16 mouse cellular contexts compared by ENCODE assay signal in the genomic region with DNA sequence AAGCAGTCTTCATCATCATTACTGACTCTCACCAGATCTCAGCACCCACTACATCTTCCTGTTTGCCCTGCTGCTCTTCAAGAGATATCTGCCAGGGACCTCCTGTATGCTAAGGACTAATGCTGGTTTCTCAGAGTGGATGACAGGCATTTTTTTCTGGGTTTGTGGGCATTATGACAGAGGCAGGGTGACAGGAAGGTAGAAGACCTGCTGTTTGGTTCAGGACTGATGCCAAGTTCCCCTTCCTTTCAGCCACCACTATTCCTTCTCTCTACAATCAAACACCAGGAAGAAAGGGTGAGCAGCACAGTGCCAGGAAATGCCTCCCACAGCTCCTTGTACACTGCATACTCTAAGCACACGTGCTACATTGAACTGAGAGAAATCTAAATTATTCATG.
DNase-seq lines count a peak whose midpoint lies in the region; ATAC-seq and TF ChIP-seq lines count a peak whose summit lies in the region.
"Had no signal": no experiment of that assay in that cellular context is flagged by ENCODE, and none has a peak within 500 bp of the region (broad histone marks: within the 10 kb centered on the region; RNA-seq: fewer than 3 reads in every experiment).

No protein-coding gene starts in this region.

- no peak overlapping the region for H3K4me3 ChIP-seq in hindbrain, embryonic 14.5 days (replicated peaks; ENCODE audit: low read length)
- H3K4me3 ChIP-seq in hindbrain, embryonic 13.5 days: no peak overlapping the region
- no peak overlapping the region for H3K4me3 ChIP-seq in bone marrow macrophage, adult 2 months (ENCODE audit: insufficient read depth, low read length)
- no peak overlapping the region for H3K4me3 ChIP-seq in stomach, postnatal 0 days (ENCODE audit: low read depth, low read length)
- H3K4me3 ChIP-seq: gastrocnemius, adult 2 months; limb, embryonic 15.5 days; stomach, embryonic 15.5 days had no signal

- whole genome bisulfite sequencing in hindbrain, embryonic 14.5 days: 52% methylated on average over 1 of the region's 1 CpGs
- 54% methylated on average over 1 of the region's 1 CpGs for WGBS in hindbrain, embryonic 13.5 days
- 30% methylated on average over 1 of the region's 1 CpGs for WGBS in stomach, postnatal 0 days

- TF ChIP-seq CTCF in bone marrow macrophage, adult 2 months (IDR thresholded peaks at IDR 0.05; ENCODE audit: low read depth, low read length): no peak
- no peak for TF ChIP-seq CTCF in stomach, postnatal 0 days (IDR thresholded peaks at IDR 0.05; ENCODE audit: low read depth)

- TF ChIP-seq EP300 in stomach, postnatal 0 days (optimal IDR thresholded peaks at IDR 0.05): no peak

- peak overlapping the region; percentile 38; the same call in 1 of the 2 replicates for H3K27ac ChIP-seq in hindbrain, embryonic 14.5 days
- no peak overlapping the region; the same call in 1 of the 2 replicates for H3K27ac ChIP-seq in hindbrain, embryonic 13.5 days
- 0 out of 2 replicates have a peak overlapping the region, but pooled peaks have one; percentile 0 for H3K27ac ChIP-seq in bone marrow macrophage, adult 2 months (ENCODE audit: insufficient read depth, low read depth, low read length)
- no peak overlapping the region for H3K27ac ChIP-seq in stomach, postnatal 0 days (replicated peaks)
- H3K27ac ChIP-seq: gastrocnemius, adult 2 months; limb, embryonic 15.5 days; stomach, embryonic 15.5 days had no signal

- peaks cover 6% of the 10 kb centered on the region; the same call in 1 of the 2 replicates for H3K4me1 ChIP-seq in hindbrain, embryonic 14.5 days (replicated peaks; ENCODE audit: control insufficient read depth, insufficient read depth, low read length)
- peaks cover 27% of the 10 kb centered on the region for H3K4me1 ChIP-seq in hindbrain, embryonic 13.5 days (replicated peaks)
- H3K4me1 ChIP-seq in bone marrow macrophage, adult 2 months (ENCODE audit: control insufficient read depth, insufficient read depth, low read length): peaks cover 39% of the 10 kb centered on the region
- H3K4me1 ChIP-seq in stomach, postnatal 0 days (replicated peaks; ENCODE audit: control insufficient read depth, insufficient read depth): no peaks in the 10 kb centered on the region

- TF ChIP-seq POLR2A in bone marrow macrophage, adult 2 months (IDR thresholded peaks at IDR 0.05; ENCODE audit: borderline replicate concordance, low read depth, low read length): no peak

- no peak overlapping the region for H3K9ac ChIP-seq in hindbrain, embryonic 14.5 days
- no peak overlapping the region for H3K9ac ChIP-seq in hindbrain, embryonic 13.5 days
- H3K9ac ChIP-seq in stomach, postnatal 0 days (ENCODE audit: low read length): no peak overlapping the region
- H3K9ac ChIP-seq: limb, embryonic 15.5 days; stomach, embryonic 15.5 days had no signal

- no peaks in the 10 kb centered on the region for H3K36me3 ChIP-seq in hindbrain, embryonic 14.5 days (replicated peaks; ENCODE audit: control insufficient read depth, insufficient read depth)
- no peaks in the 10 kb centered on the region for H3K36me3 ChIP-seq in hindbrain, embryonic 13.5 days
- no peaks in the 10 kb centered on the region for H3K36me3 ChIP-seq in stomach, postnatal 0 days (ENCODE audit: control insufficient read depth, insufficient read depth, low read length)
- H3K36me3 ChIP-seq: limb, embryonic 15.5 days; stomach, embryonic 15.5 days had no signal

- no peak for DNase-seq in hindbrain, embryonic 14.5 days (ENCODE audit: low spot score)
- DNase-seq in 416B (ENCODE audit: low read depth): peak; percentile 94
- DNase-seq in cerebellum, postnatal 36 days: peak; percentile 22 to 48
- DNase-seq in embryo, embryonic 9.5 days (ENCODE audit: extremely low spot score): no peak
- DNase-seq in urinary bladder, postnatal 25 days (ENCODE audit: low spot score): no peak
- no peak for DNase-seq in stomach, postnatal 0 days (ENCODE audit: low spot score)
- DNase-seq: adrenal gland, postnatal 10 days; gastrocnemius, adult 2 months; kidney, adult 9 months; layer of hippocampus, postnatal 36 days; lung, postnatal 36 days; right cerebral cortex, postnatal 4 days had no signal

- no peaks in the 10 kb centered on the region for H3K9me3 ChIP-seq in hindbrain, embryonic 14.5 days (ENCODE audit: control insufficient read depth, low read length)
- H3K9me3 ChIP-seq in hindbrain, embryonic 13.5 days: no peaks in the 10 kb centered on the region
- no peaks in the 10 kb centered on the region for H3K9me3 ChIP-seq in stomach, postnatal 0 days (ENCODE audit: control insufficient read depth, low read length)
- H3K9me3 ChIP-seq: limb, embryonic 15.5 days; stomach, embryonic 15.5 days had no signal

- H3K27me3 ChIP-seq in hindbrain, embryonic 14.5 days (ENCODE audit: control insufficient read depth, insufficient read depth, low read length): no peaks in the 10 kb centered on the region
- H3K27me3 ChIP-seq in hindbrain, embryonic 13.5 days: no peaks in the 10 kb centered on the region
- no peaks in the 10 kb centered on the region for H3K27me3 ChIP-seq in stomach, postnatal 0 days (ENCODE audit: control insufficient read depth, insufficient read depth, low read length)
- H3K27me3 ChIP-seq: limb, embryonic 15.5 days; stomach, embryonic 15.5 days had no signal

- ATAC-seq in hindbrain, embryonic 14.5 days (ENCODE audit: low FRiP score): no peak; the same call in 1 of the 2 replicates
- no peak for ATAC-seq in hindbrain, embryonic 13.5 days (ENCODE audit: low FRiP score)
- no peak for ATAC-seq in stomach, postnatal 0 days (ENCODE audit: low FRiP score, low TSS enrichment)

- H3K4me2 ChIP-seq in hindbrain, embryonic 14.5 days (replicated peaks): no peak overlapping the region
- H3K4me2 ChIP-seq in hindbrain, embryonic 13.5 days: no peak overlapping the region
- no peak overlapping the region for H3K4me2 ChIP-seq in stomach, postnatal 0 days (replicated peaks; ENCODE audit: low read depth)
- H3K4me2 ChIP-seq: limb, embryonic 15.5 days; stomach, embryonic 15.5 days had no signal

Comparison
In these comparisons a context has a peak if more than half of its experiments do, and no peak if none do; other contexts are left out.
1. H3K27ac ChIP-seq: peak in hindbrain, embryonic 14.5 days (single experiment) and bone marrow macrophage, adult 2 months (single experiment); none in hindbrain, embryonic 13.5 days (single experiment) and stomach, postnatal 0 days (single experiment).
2. DNase-seq: peak in 416B (single experiment) and cerebellum, postnatal 36 days (2 of 2); none in hindbrain, embryonic 14.5 days (single experiment), embryo, embryonic 9.5 days (single experiment), urinary bladder, postnatal 25 days (single experiment) and stomach, postnatal 0 days (single experiment).